ENCODE assay signal across 13 mouse cellular contexts in genomic region chr17:83977725-83978124, GRCm38 (mm10).
DNase-seq lines count a peak whose midpoint lies in the region; ATAC-seq and TF ChIP-seq lines count a peak whose summit lies in the region.
"Had no signal": no experiment of that assay in that cellular context is flagged by ENCODE, and none has a peak within 500 bp of the region (broad histone marks: within the 10 kb centered on the region; RNA-seq: fewer than 3 reads in every experiment).

No protein-coding gene starts in this region.

- H3K27ac ChIP-seq in heart, adult 2 months, result peak overlapping the region; percentile 77
- H3K27ac ChIP-seq in kidney, embryonic 15.5 days, result peak overlapping the region; percentile 63
- peak overlapping the region; percentile 34; the same call in 1 of the 2 replicates for H3K27ac ChIP-seq in midbrain, embryonic 10.5 days (replicated peaks)
- no peak overlapping the region for H3K27ac ChIP-seq in midbrain, embryonic 15.5 days
- H3K27ac ChIP-seq in forebrain, postnatal 0 days (ENCODE audit: low read depth, low read length), result no peak overlapping the region

- H3K9me3 ChIP-seq in kidney, embryonic 15.5 days (replicated peaks), result no peaks in the 10 kb centered on the region
- no peaks in the 10 kb centered on the region for H3K9me3 ChIP-seq in midbrain, embryonic 10.5 days (replicated peaks)
- H3K9me3 ChIP-seq in midbrain, embryonic 15.5 days, result no peaks in the 10 kb centered on the region
- no peaks in the 10 kb centered on the region for H3K9me3 ChIP-seq in forebrain, postnatal 0 days (ENCODE audit: low read length)

- peaks cover 49% of the 10 kb centered on the region for H3K4me1 ChIP-seq in heart, adult 2 months (ENCODE audit: control insufficient read depth, insufficient read depth, low read length)
- peaks cover 46% of the 10 kb centered on the region for H3K4me1 ChIP-seq in kidney, embryonic 15.5 days
- peaks cover 30% of the 10 kb centered on the region for H3K4me1 ChIP-seq in midbrain, embryonic 10.5 days
- peaks cover 2% of the 10 kb centered on the region; the same call in 1 of the 2 replicates for H3K4me1 ChIP-seq in midbrain, embryonic 15.5 days
- no peaks in the 10 kb centered on the region for H3K4me1 ChIP-seq in forebrain, postnatal 0 days (ENCODE audit: insufficient read depth)

- WGBS in heart, adult 2 months, result 51% methylated on average over 11 of the region's 11 CpGs
- 75% methylated on average over 11 of the region's 11 CpGs for WGBS in kidney, embryonic 15.5 days
- WGBS in midbrain, embryonic 10.5 days, result 83% methylated on average over 11 of the region's 11 CpGs
- WGBS in midbrain, embryonic 15.5 days, result 83% methylated on average over 11 of the region's 11 CpGs
- WGBS in forebrain, postnatal 0 days, result 74% methylated on average over 11 of the region's 11 CpGs

- no peaks in the 10 kb centered on the region for H3K79me2 ChIP-seq in heart, adult 2 months (replicated peaks; ENCODE audit: control insufficient read depth, insufficient read depth, low read length)

- peak; percentile 49; the same call in 1 of the 2 replicates for TF ChIP-seq EP300 in heart, adult 2 months (IDR thresholded peaks at IDR 0.05; ENCODE audit: insufficient read depth, low read depth, low read length)

- no peak overlapping the region for H3K4me2 ChIP-seq in kidney, embryonic 15.5 days
- no peak overlapping the region for H3K4me2 ChIP-seq in midbrain, embryonic 15.5 days
- no peak overlapping the region for H3K4me2 ChIP-seq in forebrain, postnatal 0 days (ENCODE audit: low read depth)

- H3K4me3 ChIP-seq in heart, adult 2 months, result no peak overlapping the region
- H3K4me3 ChIP-seq in kidney, embryonic 15.5 days (replicated peaks), result no peak overlapping the region
- H3K4me3 ChIP-seq in midbrain, embryonic 10.5 days, result no peak overlapping the region
- no peak overlapping the region for H3K4me3 ChIP-seq in midbrain, embryonic 15.5 days
- no peak overlapping the region for H3K4me3 ChIP-seq in forebrain, postnatal 0 days (ENCODE audit: low read depth, low read length)
- H3K4me3 ChIP-seq: myocyte had no signal

- intact Hi-C loops in heart, adult 2 months (cut with DNase I), result no loop called here
- intact Hi-C loops in heart, postnatal 25 days (cut with DNase I), result no loop called here

- TF ChIP-seq POLR2A in heart, adult 2 months (IDR thresholded peaks at IDR 0.05; ENCODE audit: insufficient read depth, low read depth, low read length), result no peak

- TF ChIP-seq CTCF in heart, adult 2 months (IDR thresholded peaks at IDR 0.05), result no peak
- TF ChIP-seq CTCF in forebrain, postnatal 0 days (IDR thresholded peaks at IDR 0.05; ENCODE audit: low read depth), result no peak

- no peaks in the 10 kb centered on the region for H3K36me3 ChIP-seq in heart, adult 2 months (ENCODE audit: control insufficient read depth, insufficient read depth, low read length)
- no peaks in the 10 kb centered on the region for H3K36me3 ChIP-seq in kidney, embryonic 15.5 days
- no peaks in the 10 kb centered on the region for H3K36me3 ChIP-seq in midbrain, embryonic 10.5 days
- no peaks in the 10 kb centered on the region for H3K36me3 ChIP-seq in midbrain, embryonic 15.5 days (replicated peaks)
- H3K36me3 ChIP-seq in forebrain, postnatal 0 days (ENCODE audit: insufficient read depth), result no peaks in the 10 kb centered on the region

- ATAC-seq in kidney, embryonic 15.5 days (replicated peaks; ENCODE audit: low FRiP score), result no peak
- ATAC-seq in midbrain, embryonic 15.5 days (replicated peaks), result no peak
- ATAC-seq in monocyte, adult 5-6 weeks (replicated peaks; ENCODE audit: insufficient number of reproducible peaks, low FRiP score, low TSS enrichment, poor library complexity, severe bottlenecking), result no peak
- no peak for ATAC-seq in forebrain, postnatal 0 days

- no peaks in the 10 kb centered on the region for H3K27me3 ChIP-seq in heart, adult 2 months (ENCODE audit: control insufficient read depth, insufficient read depth, low read length)
- no peaks in the 10 kb centered on the region for H3K27me3 ChIP-seq in kidney, embryonic 15.5 days
- H3K27me3 ChIP-seq in midbrain, embryonic 10.5 days (ENCODE audit: low read depth, poor library complexity, severe bottlenecking), result 0 out of 2 replicates have a peak, but pooled peaks cover 7% of the 10 kb centered on the region
- H3K27me3 ChIP-seq in midbrain, embryonic 15.5 days (replicated peaks), result no peaks in the 10 kb centered on the region
- H3K27me3 ChIP-seq in forebrain, postnatal 0 days (ENCODE audit: insufficient read depth, low read length), result no peaks in the 10 kb centered on the region

- DNase-seq in heart, adult 2 months, result peak in 1 of 2 experiments; percentile 41
- DNase-seq in heart, postnatal 25 days (ENCODE audit: low spot score), result no peak
- no peak for DNase-seq in kidney, postnatal 14 days
- DNase-seq in midbrain, embryonic 10.5 days (ENCODE audit: low spot score), result no peak
- no peak for DNase-seq in forebrain, postnatal 0 days
- DNase-seq: adrenal gland, postnatal 25 days; cerebellum, adult 11 months; layer of hippocampus, adult 9-11 months; thymus, postnatal 25 days had no signal

- H3K9ac ChIP-seq in heart, adult 2 months (ENCODE audit: low read depth, low read length), result no peak overlapping the region
- no peak overlapping the region for H3K9ac ChIP-seq in kidney, embryonic 15.5 days
- H3K9ac ChIP-seq in midbrain, embryonic 15.5 days, result no peak overlapping the region
- H3K9ac ChIP-seq in forebrain, postnatal 0 days, result no peak overlapping the region

Comparison
In these comparisons a context has a peak if more than half of its experiments do, and no peak if none do; other contexts are left out.
1. H3K27ac ChIP-seq: peak in heart, adult 2 months (single experiment), kidney, embryonic 15.5 days (single experiment) and midbrain, embryonic 10.5 days (single experiment); none in midbrain, embryonic 15.5 days (single experiment) and forebrain, postnatal 0 days (single experiment).